Mouse (Mus musculus): ENCODE measurements around the gene Mctp1.
A peak's percentile ranks its signal among the peaks of the same experiment; 100 is the strongest.

Gene Mctp1

DNA sequence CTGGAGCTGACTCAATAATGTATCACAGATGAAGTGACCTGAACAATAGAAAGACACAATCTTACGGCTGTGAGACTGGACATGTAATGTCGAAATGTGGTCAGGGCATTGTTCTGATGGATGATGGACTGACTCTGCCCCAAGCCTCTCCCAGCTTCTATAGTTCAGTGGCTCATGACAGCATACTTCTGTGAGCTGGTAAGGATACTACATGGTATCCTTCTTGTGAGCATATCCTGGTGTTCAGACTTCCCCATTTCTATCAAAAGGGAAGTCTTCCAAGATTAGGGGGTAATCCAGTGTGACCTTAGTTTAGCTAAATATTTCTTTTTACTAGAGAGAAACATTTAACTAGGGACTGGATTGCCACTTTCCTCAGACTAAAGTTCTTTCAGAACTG, 227.2 kb downstream of the Mctp1 start:
- no peak for DNase-seq (ENCODE audit: low read depth)

DNA sequence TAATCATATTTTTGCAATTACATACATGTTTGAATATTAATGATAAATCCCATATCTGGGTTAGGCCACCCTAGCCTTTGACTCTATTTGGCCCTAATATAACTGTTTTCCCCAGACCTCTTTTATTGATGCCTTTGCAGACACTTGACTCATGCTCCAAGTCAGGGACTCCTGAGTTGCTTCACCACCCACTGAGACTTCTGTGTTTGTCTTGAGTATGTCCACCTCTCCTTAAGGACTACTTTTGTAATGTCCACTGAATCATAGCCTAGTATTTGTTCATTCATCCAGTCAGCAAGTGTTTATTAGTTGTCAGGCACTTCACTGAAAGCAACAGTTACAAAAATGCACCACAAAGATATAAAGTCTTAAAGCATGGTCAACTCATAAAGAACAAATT, 235.8 kb downstream of the Mctp1 start:
- no peak for DNase-seq (ENCODE audit: low read depth)

DNA sequence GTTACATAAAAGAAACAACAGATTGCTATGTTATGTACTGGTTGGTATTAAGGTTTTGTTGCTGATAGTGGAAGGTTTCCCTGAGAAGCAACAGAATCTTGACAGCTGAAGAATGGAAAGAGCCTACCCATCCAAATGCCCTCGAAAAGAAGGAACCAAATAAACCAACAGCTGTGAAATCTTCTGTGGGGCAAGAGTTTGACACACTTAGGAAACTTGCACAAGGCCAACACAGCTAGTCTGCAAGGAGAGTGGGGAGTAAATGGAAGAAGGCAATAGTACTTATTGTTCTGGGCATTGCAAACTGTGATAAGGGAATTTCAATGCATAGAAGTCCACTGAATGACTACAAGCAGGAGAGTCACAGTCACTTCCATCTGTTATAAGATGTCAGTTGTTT, 236.2 kb downstream of the Mctp1 start:
- DNase-seq (ENCODE audit: low read depth) = no peak

DNA sequence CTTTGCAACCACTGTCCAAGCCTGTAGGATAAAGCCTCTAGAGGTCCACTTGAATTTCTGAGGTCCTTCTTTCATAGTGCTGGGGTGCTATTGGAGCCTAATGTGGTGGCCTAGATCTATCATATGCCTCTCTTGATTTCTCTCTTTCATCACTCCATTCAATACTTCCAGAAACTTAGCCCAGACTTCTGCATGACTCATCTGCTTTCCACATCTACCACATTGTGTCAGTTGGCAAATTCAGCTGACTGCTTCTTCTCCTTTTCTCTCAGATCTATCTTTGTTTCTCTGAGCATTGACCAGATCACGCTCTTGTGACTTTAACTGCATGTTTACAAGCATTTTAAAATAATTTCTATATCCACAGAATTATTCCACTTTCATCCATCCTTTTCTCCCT, 249.4 kb downstream of the Mctp1 start:
- no peak for DNase-seq (ENCODE audit: low read depth)

DNA sequence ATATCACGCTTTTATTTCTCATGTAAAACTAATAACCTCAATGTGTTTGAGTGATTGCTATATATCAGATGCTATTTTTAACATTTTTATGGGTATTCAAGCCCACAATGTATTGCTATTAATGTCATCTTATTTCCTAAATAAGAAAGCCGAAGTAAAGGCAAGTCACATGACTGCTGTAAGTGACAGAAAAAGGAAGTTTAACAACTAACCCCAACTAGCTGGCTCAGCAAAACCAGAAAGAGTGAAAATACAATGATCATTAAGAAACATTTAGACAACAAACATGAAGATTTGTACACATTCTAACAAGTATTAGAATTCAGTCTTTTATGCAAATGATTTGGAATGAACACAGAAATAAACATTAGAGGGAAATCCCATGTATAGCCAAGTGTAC, 253.9 kb downstream of the Mctp1 start:
- no peak for DNase-seq (ENCODE audit: low read depth)

DNA sequence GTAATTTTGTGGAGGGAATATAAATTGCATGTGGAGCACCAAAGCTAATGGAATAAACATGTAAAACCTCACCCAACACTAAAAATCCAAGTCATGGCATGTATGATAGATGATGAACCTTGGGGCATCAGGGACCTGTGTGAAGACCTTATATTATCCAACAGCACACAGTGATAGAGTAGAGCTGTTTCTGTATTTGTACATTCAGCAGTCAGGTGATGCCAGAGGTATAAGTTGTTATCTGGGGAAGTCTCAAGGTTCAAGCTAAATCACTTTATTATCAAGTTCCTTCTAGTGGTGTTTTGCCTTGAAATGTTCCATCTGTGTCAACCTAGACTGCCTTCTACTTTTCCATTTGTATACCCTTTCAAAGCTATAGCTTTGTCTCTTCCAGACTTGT, 275.2 kb downstream of the Mctp1 start:
- DNase-seq (ENCODE audit: low read depth) = no peak

DNA sequence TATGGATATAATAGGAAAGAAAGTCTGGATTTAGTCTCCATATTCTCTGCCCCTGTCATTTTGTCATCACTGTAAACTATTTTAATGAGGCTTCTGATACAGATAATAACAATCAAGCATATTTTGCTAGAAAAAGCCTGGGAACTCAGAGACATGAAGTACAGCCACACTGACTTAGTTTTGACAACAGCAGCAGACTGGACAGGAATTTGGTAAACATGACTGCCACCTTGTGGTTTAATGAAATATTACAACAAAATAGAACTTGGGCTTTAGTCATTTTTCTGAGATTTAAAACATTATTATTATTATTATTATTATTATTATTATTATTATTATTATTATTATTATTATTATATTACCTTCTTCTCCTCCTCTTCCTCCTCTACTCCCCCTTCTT, 297.0 kb downstream of the Mctp1 start:
- no peak for DNase-seq (ENCODE audit: low read depth)

DNA sequence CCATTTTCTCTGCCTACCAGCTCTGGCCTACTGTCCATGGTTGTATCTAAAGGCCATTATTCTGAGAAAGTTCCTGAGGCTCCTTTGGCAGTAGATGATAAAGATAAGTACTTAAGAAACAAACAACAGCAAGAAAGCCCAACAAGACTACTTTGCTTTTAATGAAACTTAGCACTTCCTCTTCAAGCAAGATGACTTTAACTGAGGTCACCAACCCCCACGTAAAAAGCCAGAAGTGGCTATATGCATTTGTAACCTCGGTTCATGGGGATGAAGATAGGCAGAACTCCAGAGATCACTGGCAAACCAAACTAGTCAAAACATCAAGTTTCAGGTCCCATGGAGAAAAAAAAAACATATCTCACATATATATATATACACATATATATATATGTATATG, 305.0 kb downstream of the Mctp1 start:
- DNase-seq (ENCODE audit: low read depth) = no peak

DNA sequence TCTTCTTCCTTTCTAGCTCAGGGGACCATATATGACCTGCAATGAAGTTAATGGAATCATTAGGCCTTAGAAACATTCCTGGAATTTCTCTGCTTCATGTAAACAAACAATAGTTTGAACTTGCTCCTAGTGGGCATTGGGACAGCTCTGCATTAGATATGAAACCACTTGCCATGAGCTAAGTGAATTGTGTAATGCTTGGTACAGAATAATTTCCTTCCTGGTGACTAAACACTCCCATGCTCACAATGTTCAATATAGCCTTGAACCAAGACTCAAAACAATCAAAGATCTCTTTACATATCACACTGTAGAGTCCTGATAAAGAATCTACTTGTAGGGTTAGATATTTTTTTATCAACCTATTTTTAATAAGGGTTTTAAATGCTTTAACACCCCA, 305.8 kb downstream of the Mctp1 start:
- DNase-seq (ENCODE audit: low read depth) = no peak

DNA sequence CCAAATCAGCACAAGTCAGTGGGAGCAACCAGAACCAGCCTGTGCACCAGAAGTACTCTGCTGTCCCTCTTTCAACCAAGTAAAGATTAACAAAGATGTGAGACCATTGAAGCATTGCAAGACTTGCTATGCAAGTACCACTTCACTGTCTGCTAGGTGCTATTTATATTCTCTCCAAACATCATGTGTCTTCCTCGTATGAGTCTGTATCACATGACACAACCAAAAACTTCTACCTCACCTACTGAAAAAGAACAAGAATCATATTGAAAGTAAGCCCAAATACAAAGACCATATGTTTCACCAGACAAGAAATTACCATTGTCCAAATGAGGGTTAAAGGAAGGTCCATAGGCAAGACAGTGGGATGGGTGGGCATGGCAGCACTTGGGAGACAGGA, 306.4 kb downstream of the Mctp1 start:
- DNase-seq (ENCODE audit: low read depth) = no peak

DNA sequence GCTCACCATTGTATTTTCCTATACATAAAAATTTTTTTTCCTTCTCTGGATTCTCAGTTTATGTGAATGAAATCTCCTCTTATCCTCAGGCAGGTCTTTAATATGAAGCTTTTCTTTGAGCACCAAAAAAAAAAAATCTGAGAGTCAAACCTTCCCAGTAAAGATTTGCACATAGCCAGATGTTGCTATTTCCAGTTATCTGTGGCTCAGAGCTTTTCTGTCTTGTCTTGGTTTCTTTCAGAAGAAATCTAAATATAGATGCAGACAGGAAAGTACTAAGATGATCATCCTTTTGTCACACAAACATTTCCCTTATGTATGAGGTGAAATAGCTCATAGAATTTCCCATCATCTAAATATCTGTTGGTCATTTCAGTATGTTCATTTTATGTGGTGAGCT, 349.7 kb downstream of the Mctp1 start:
- no peak for DNase-seq (ENCODE audit: low read depth)

DNA sequence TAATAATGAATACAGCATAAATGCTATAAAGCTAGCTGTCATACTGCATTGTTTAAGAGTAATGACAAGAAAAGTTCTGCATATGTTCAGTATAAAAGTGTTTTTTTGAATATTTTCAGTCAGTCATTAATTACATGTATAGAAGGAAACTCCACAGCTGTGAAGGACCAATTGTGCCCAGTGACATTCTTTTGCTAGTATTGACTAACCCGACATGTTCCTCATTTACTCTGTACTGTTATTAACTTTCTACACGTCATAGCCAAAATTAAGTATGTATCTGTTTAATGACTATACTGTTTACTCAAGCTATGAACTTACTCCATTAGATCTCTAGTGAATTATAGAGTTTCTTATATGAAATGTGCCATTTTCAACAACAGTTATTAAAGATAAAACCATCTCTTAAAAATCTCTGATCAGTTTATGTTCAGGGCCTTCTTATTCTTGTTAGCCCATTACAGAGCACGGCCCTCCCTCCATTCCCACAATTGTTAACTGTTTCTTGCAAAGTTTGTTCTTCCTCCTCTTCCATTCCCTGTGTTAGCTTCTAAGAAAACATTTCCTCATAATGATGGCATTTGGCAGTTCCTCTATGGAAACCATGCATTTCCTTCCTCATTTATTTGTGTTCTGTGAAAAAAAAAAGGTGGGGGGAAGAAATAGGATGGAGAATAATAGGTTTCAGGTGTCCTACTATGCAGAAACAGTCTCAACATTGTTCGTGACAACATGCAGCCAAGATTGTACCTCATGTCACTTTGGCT, 366.5 kb downstream of the Mctp1 start:
- no peak for DNase-seq (ENCODE audit: low read depth)

DNA sequence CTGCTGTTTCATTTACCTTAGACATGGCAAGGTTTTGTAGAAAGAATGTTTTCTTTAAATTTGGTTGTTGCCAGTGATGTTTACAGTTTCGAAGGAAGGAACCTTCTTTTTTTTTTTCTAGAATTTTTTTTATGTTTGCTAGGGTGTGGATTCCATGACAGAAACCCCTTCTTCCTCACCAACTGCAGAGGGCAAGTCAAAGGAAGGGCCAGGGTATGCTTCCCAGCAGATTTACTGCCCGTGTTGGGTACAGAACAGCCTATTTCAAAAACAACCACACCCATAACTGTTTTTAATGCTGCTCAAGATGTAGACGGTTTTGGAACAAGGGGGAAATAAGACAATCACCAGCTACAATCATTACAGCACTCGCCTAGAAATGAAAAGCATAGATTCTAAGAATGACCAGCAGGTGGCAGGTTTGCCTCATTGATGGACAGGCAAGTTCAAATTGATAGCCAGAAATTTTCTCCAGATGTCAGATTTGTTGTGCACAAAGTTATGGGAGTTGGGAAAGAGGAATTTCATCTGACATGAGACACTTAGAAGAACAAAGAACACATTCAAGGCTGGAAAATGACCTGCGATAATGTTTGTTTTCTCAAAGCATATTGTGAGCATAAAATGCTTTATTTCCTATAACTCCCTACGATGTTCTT, 375.6 kb downstream of the Mctp1 start:
- DNase-seq (ENCODE audit: low read depth) = peak; percentile 22

DNA sequence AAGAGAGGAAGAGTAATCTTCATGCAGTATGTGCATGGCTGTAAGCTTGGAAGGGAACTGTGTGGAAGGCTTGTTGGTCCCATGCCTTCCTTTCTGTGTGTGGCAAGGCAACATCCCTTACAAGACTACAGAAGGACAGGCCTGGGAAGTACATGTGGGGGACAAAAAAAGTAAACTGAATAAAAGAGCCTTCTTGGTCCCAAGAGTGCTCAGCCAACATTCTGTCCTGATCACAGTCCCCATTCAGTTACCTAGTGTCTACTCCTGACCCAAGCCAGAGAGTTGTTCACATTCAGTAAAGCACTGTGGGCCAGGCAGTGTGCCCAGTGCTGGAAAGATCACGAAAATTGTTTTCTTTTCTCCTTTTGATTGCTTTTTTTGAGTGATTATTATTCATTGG, 415.3 kb downstream of the Mctp1 start:
- DNase-seq (ENCODE audit: low read depth) = no peak

DNA sequence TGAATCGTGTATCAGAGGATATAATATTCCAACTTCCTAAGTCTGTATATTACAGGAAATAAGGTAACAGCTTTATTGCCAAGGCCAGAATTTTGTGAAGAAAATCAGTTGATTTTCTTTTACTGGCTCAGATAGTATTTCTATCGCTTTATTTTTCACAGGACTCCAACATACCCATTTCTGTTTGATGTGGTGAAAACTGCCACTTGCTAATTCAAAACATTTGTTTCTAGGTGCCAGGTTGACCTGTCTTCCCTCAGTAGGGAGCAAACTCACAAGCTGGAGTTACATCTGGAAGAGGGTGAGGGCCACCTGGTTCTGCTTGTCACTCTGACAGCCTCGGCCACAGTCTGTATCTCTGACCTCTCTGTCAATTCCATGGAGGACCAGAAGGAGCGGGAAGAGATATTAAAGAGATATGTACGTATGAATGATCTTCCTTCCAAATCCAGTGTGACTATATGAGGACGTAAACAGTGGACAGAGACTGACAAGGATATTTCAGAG, 416.8 kb downstream of the Mctp1 start:
- DNase-seq (ENCODE audit: low read depth) = no peak

DNA sequence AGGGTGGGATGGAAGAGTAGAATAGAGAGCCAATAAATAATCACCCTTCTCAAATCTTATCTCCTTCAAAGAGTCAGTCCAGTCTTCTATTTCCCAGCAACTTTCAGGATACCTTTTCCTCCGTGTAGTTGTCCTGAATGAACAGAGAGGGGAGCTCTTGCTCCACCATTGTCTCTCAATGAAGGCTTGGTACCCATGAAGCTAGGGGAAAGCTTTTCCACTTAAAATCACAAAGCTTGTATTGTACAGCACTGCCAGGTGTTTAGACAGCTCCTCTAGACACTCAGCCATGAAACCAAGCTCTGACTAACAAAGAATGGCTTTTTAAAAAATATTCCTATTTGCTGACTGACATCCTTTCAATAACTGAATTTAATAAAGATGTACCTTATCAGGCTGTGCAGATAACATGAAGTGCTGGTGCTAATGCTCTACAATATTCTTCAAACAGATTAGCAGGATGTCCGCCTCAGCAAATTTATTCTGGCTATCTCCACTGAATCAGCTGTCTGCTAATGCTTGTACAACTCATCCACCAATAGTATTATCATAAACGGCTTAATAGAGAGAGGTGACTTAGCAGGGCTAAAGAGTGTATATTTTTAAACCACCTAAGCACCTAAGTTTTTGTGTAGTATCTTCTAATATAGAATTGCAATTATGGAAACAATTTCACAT, 417.9 kb downstream of the Mctp1 start:
- DNase-seq (ENCODE audit: low read depth) = no peak

DNA sequence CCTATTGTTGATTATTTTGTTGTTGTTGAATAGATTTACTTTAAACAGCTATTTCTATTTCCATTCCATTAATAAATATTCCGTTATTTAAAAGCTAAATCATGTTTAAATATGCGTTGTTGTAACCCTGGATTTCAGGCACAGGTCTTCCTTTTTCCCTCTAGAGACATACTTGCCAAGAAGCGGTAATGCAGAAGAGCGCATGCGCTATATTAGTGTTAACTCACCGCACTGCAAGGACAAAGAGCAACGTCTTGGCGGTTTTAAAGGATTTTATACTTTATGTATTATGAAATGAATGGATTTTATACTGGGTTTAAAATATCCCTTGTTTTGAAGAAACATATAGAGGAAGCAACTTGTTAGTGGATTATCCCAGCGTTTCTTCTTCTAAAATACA, 418.6 kb downstream of the Mctp1 start:
- no peak for DNase-seq (ENCODE audit: low read depth)

DNA sequence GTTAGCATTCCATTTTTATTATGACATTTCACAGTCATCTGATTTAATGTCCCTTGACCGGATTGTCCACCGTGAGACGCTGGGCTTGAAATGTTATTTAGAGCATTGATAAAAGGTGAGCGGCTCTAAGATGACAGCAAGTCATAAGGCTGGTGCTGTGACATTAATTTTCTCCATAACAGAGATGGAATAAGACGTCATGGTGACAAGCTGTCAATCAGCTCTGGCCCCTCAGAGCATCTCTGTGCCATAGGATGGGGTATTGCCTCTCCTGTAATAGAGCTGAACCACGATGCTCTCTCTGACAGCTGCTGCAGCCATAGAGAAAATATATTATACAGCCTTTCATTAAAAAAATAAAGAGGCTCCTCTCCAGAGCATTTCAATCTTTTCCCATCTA, 419.5 kb downstream of the Mctp1 start:
- DNase-seq (ENCODE audit: low read depth) = no peak

DNA sequence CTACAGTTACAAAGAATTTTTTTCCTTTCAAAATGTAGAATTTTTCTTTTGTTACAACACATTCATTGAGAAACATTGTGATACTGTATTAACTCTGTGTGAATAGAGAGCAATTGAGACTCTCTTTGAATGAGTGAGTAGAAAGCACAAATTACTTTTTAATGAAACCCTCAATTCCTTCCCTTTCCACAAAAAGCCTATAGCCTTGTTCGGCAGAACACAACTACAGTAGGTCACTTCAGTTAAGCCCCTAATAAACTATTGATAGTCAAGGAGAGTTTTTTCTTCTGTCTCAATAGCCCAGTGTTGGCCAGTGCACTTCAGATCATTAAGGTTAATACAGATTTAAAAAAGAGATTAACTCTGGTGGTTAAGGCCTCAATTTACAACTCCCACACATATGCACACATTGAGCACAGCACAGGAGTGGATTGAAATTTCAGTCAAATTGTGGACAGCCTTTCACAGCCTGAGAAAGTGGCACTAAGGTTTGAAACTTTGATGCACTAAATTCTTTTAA, 424.6 kb downstream of the Mctp1 start:
- DNase-seq (ENCODE audit: low read depth) = no peak

DNA sequence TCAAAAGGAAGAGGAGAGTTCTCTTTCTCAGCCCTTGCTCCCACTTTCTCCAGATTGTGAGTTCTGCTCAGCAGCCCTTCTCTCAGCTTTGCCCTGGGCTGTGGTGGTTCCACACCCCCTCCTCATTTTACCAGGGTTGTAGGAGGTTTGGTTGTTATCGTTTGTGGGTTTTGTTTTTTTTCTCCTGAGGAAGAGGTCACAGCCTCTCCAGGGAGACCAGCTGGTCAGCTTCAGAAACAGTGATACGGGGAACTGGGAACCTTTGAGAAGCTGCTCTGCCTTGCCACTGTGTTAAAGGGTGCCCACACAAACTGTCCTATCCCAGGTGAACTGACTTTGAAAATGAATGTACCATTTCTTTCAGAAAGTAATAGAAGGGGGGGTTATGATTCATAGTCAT, 425.5 kb downstream of the Mctp1 start:
- DNase-seq (ENCODE audit: low read depth) = no peak

DNA sequence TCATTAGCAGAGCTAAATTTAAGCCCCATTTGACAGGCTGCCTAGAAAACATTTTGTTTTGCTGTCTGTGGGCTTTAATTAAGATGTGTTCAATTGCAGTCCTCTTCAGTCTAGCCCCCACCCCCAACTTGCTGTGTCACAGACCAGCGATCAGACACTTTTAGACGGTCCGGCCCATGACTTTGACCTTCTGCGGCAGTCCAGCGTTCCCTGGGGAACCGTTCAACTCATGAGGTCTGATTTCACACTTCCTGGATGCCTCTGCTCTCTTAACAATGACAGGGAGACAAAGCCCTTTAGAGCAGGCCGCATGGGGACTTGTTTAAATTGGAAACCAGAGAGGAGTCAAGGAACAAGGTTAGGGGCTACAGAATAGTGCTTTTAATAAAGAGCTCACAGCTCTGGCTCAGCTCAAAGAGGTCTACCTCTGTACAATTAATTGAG, 426.2 kb downstream of the Mctp1 start:
- no peak for DNase-seq (ENCODE audit: low read depth)

DNA sequence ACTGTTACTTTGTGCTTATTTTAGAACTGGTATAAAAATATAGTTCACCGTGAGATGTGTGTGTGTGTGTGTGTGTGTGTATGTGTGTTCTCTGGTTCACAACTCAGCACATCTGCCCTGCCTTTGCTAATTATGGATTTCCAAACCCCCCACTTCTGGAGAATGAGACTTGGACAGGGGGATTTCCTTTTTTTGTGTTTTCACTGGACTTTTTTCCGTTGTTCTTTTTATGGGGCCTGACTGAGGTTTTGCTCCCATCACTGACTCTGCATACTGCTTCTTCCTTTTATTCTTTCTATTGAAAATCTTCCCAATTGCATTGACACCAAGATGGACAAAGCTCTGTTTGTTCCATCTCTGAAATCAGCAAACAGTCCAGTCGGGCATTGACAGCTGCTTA, 438.7 kb downstream of the Mctp1 start:
- DNase-seq (ENCODE audit: low read depth) = no peak
